Mouse (Mus musculus) CD4-positive, CD25-positive, alpha-beta regulatory T cell, adult 2 months (primary cell): Measurements from ENCODE around the gene Tex26.

Experiments used
- DNase-seq: peaks from one replicate; pipeline ENCODE4 v3.0.0-alpha.2; 2012; ENCODE audit warnings: low read depth, low spot score

Gene Tex26

DNA sequence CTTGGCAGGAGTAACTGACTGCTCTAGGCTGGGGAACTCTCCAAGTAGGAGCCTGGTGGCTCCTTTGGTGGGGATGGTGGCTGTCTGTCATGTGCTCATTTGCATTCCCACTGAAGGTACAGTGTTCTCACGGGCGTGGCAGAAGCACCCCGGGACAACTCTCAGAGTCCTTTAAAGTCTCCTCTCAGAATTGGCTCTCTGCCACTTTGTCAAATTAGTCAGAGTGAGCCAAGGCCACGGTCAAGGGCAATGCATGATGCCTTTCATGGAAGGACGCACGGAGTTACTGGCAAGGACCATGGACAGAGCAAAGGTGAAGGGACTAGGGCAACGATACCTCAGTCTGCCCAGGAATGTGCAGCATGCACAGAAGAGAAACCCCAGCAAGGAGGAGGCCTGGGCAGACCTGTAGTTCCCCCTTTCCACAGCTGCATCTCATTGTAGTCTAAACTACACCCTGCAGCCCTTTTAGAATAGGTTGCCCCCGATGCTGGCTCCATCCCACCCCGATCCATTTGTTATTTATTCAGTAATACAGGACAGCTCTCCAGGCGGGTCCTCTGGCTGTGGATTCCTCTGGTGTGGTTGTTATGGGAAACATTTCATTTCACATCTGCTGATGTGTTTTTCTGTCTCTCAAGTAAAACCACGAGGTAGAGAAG lies 49.0 kb downstream of the Tex26 start:
- no peak for DNase-seq

DNA sequence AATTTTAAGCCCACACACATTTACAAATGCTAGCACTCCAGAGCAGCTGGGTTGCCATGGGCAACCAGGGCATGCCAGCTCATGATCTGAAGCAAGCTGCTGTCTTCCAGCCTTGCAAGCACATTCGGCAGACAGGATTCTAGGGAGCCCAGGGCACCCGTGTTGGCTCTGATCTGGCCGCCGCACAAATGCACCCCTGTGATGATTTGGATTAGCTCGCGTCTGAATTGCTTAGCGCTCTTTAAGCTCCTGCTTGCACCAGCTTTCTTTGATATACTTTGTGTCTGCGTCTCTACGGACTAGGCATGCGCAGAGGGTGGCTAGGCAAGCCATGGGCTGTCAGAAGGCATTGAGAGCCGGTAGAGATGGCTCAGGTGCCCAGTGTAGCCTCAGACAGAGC lies 49.7 kb downstream of the Tex26 start:
- no peak for DNase-seq

DNA sequence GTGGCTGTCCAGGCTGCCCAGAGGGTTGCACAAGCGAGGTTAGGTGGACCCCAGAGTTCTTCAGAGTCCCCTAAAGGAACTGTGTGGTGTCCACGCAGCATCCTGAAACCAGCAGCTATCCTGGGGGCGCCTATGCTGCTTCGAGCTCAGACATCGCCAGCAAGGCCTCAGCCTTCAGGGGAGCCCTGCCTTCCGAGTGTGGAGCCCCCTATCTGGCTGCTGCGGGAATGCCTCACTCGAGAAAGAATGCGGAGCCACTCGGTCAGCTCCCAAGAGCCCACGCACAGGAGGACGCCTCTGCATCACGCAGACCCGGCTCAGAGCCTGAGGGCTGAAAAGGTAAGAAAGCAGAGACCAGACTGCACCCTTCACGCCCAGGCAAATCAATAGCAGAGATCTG lies 50.8 kb downstream of the Tex26 start:
- no peak for DNase-seq

GRCm38 (mm10) chr5:149495655-149496054 lies 56.2 kb downstream of the Tex26 start:
- no peak for DNase-seq

DNA sequence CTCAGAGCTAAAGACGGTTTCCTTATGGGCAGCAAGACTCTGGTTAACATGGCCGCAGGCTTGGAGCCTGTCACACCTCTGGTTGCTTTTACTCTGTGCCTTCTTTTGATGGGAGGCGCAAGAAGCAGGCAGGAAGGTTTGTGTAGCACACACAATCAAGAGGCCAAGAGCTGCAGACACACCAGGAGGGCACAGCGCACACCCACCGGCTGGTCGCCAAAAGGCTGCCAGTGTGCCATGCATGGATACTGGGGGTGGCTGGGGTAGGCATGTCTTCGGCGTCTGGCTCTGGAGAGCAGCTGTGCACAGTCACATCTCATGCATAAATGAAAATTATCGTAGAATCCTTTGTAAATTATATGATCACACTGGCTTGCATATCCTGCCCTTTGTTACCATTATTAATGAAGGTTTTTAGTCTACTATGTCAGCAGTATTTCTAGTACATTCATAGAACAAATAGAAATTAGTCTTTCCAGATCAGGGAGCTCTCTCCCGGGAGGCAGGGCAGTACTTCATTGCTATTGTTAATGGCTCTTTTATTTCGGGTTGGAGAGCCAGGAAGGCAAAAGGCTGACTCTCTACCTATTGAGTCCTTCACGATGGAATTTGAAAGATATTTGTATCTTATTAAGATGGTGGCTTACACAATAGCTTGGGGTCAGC lies 57.1 kb downstream of the Tex26 start:
- no peak for DNase-seq

DNA sequence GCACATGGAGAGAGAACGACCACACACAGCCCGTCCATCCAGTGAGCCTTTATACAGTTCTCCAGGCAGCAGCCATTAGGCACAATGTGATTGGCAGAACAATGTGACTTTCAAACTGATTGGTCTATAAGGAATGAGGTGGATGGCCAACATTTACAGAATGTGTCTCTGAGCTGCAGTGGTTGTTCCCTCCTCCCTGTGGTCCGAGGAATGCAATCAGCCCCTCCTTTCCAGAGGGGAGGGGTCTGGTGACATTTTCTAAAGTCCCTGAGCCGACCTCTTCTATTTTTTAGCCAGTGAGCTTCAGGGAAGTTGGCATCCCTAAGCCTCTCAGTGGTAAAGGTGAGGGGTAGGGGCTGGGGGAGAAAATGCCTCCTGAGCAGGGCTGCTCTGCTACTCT lies 60.5 kb downstream of the Tex26 start:
- DNase-seq, result no peak

DNA sequence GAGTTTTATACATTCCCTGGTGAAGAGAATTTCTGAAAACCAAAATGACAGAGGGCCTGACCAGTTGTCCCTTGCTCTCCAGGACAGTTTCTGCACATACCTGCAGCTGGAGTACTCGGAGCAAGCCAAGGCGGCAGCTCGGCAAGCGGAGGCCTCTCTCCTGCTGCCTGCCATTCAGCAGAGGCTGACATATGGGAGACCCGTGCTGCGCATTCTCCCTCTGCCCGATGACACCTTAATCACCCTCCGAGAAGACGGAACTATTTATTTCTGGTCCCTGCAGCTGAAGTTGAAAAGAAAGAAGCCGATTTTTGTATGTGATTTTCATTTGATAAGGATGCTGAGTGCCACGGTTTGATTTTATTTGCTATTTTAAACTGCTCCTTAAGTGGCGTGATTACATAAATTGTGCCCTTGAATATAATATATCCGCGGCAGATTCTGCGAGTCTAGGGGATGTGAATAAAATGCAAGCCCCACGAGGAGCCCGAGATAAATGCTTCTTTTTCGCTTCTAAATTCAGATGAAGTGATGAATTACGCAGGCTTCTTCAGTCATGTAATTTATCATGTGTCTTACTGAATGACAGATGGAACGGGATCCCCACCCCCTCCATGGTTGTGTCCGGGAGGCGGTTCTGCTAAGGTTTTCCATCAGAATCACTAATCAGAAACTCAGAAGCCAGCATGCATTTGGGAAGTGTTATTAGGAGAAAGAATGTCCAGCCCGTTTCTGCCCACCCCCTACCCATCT lies 64.1 kb downstream of the Tex26 start:
- no peak for DNase-seq

GRCm38 (mm10) chr5:149504985-149505384 lies 65.5 kb downstream of the Tex26 start:
- no peak for DNase-seq

DNA sequence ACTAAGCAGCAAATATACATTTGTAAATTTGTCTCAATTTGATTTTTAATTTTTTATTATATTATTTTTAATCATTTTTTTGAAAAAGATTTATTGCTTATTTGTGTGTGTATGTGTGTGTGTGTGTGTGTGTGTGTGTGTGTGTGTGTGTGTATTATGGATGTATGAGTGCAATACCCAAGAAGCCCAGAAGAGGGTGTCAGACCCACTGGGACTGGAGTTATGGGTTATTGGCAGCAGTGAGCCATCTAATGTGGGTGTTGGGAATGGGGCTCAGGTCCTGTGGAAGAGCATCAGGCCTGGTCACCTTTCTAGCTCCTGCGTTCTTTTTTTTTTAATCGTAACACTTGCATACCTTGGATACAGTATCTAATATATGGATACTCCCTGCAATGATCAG lies 66.6 kb downstream of the Tex26 start:
- no peak for DNase-seq

DNA sequence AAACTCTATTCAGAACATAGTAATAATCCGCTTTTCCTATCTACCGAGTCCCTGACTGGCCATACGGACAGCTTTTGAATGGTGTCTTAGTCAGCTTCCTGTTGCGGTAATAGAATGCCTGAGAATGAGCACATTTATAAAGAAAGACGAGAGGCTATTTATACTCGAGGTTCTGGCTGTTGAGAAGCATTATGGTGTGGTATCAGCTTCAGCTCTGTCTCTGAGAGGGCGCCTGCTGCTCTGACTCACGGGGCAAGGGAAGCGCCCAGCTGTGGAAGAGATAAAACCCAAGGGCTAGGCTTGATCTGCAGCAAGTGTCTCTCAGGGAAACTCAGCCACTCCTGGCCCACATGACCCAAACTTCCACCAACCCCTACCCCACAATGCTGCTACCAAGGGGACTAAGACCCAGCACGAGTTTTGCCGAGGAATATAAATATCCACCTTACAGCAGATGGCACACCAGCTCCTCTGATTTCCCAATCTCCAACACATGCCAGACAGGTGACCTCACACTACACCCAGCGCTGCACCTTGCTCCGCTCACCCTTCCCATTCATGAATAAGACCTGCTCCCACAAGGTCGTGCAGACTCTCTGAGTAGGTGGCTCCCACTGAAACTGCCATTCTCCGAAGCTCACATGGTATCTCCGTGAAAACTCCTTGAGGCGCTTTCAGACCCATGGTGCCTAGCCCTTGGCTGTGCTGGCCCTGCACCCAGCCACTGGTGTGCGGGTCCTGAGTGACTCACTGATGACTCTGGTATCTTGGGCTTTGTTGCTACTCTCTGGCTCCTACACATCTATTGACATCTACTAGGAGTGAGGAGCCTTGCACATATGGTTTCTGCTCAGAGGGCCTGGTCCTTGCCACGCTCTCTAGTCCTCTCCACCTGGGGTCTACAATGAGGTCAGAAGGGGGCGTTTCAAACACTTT lies 68.9 kb downstream of the Tex26 start:
- DNase-seq, result no peak

GRCm38 (mm10) chr5:149510323-149510722 lies 70.9 kb downstream of the Tex26 start:
- DNase-seq, result no peak

- no peak for DNase-seq
These were observed 73.2 kb downstream of the Tex26 start for GRCm38 (mm10) chr5:149512695-149513094.

DNA sequence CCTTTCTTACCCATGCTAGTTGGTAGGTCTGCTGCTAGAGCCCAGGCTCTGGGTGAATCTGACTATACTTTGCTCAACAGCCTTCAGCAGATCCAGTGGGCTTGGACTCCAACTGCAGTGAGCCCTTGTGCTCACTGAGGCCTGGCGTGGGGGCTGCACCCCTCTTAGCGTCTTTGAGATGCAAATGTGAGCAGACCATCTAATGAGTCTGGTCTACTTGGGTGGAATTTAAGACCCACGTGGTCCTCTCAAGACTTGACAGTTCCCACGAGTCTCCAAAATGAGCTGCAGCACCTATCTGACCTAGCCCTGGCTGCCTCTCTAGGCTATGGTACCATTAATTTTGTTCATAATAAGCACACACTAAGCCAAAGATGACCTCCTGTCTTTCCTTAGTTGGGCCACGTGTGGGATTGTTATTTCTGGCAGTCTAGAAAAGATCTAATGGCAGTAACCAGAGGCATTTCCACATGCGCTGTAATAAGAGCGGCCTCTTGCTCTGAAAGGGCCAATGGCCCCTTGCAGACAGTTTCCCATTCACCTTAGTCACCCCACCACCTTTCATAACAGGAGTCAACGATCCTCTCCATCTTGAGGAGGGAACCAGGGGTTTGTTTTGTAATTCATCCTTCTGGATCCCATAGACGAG lies 74.1 kb downstream of the Tex26 start:
- no peak for DNase-seq

DNA sequence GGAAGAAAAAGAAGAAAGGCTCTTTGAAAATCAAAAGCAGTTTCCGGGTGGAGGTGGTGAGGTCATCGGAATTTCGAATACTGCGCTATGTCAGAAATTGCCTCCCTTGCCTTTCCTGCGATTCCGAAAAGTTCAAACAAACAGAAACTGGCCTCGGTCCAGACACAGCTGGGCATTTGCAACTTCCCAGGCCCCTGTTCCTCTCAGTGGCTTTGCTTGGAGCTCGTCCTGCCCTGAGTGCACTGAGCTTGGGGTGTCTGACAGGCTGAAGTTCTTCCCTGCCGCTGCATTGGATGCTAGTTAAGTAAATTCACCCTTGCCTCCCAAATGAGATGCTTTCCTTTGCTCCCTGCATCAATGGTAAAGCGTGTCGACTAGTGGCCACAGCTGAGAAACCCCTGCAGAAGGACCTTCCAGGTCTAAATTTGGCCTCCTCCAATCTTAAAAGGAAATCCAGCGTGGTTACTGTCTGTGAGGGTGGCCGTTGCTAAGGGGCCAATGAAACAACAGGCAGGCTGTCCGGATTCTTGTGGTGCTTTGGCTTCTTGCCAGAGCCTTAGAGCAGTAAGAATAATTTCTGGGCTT lies 74.7 kb downstream of the Tex26 start:
- no peak for DNase-seq

- DNase-seq, result no peak
These were observed 75.4 kb downstream of the Tex26 start for GRCm38 (mm10) chr5:149514890-149515289.

DNA sequence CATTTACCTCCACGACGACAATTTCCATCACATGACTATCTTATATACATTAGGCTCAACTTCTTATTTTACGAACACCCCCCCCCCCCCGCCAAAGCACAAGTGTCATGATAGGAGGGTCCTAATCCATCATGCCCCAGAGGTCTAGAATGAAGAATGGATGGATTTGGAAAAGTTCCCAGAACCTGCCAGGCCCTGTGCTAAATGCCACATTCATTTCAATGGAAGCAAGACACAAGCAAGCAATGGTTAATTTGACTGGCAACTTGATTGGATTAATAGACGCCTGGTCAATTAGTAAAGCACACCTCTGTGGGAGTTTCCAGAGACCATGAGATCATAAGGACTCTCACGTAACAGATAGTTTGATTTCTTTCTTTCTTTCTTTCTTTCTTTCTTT lies 77.7 kb downstream of the Tex26 start:
- no peak for DNase-seq
